Mouse (Mus musculus) left cerebral cortex, adult 8-10 months (tissue): ENCODE measurements at regions not wholly inside any gene's neighbourhood (a gene's known extent, or its start where the extent isn't known, plus 50 kb on each side); places are given as distances from the start of the nearest gene placed in this dataset.
A peak's percentile ranks its signal among the peaks of the same experiment; 100 is the strongest.
"Not testable (repeated sequence)": the region's sequence is repeated elsewhere in the genome, so short reads cannot be mapped to it uniquely, and the experiment has no call there.

Experiments
- DNase-seq, 2 experiments: peaks; one replicate each; pipeline ENCODE4 v3.0.0; 2022; ENCODE audit warnings: low spot score in 2 of 2
- microRNA-seq, 2 experiments: library from miRNA; unstranded; fragments of <30 nt; microRNA quantifications; one replicate each; pipeline ENCODE4 v1.2.0; 2022

DNA sequence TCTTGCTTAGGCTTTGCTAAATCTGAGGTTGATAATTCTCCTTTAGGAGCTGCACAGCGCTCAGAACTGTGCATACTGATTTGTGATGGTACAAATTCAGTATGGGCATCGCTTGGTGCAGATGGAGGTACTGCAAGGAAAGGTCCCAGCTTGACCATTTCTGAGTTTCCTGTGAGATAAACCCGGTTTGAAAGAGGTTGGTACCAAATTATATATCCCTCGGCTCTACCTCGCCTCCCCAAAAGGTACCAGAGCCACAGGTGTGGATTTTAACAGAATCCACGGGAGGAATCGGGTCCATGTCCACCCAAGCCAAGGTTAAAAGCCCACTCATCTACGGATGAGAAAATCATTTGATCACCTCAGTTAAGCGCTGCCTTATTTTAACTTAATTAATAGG lies 172.5 kb upstream of the Zfp808 start:
- not testable (repeated sequence) for DNase-seq

DNA sequence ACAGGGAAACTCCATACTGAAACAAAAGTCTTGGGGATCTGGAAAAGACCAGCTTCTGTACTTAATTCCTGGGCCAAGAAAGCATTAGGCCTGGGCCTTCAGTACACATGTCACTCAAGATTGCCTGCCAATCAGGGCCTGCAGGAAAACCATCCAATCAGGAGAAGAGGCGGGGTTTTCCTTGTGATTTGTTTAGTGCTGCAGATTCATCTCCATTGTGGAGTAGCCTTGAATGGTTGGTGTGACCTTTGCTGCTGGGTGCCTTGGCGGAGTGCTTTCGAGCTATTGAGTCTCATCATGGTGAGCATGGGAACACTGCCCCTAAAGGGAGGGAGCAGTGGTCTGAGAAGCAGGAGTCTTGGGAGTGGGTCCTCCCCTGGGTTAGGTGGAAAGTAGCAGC lies 150.8 kb upstream of the Zfp808 start:
- not testable (repeated sequence) for DNase-seq

DNA sequence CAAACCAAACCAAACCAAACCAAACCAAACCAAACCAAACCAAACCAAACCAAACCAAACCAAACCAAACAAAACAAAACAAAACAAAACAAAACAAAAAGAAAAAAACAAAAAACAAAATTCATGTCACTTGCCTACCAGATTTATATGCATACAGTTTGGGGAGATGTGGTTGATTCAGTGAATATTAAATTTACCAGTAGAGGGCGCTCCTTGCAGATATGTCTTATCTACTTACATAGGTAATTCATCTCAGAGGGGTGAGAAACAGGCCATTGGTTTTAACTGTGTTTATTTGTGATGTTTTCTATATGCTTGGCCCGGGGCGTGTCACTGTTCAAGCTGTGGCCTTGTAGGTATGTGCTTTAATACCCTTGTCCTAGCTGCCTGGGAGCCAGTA lies 133.2 kb upstream of the Zfp808 start:
- DNase-seq: not testable (repeated sequence)

DNA sequence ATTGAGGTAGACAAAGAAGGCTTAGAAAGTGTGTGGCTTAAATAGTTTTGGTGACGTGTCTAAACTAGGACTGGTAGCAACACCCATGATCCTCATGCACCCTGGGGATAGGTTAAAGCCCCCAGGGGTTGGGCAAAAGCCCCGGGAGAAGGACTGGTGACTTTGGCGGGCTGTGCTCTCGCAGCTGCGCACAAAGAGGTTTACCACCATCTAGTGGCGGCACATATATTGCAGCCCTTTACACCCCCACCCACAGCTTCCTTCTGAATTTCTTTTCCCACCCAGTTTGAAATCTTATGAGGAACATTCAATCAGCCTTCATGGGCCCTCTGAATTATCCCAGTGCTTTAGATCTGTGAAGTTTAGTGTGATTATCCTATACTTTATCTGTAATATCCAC lies 130.9 kb upstream of the Zfp808 start:
- not testable (repeated sequence) for DNase-seq

DNA sequence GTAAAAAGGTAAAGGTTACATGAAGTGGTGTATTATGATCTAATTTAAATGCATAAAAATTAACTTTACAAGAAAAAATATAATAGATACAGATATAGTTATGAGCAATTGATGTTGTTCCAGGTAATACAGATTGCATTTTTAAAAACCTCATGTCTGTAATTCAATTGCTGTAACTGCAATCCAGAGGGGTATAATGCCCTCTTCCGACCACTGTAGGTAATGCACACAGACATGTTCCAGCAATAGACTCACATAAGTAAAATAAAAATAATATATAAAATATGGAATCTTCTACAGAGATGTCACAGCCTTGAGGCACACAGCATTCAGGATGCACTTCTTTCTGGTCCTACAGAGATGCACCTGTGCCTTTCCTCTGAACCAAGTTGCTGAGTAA lies 122.4 kb upstream of the Zfp808 start:
- not testable (repeated sequence) for DNase-seq

DNA sequence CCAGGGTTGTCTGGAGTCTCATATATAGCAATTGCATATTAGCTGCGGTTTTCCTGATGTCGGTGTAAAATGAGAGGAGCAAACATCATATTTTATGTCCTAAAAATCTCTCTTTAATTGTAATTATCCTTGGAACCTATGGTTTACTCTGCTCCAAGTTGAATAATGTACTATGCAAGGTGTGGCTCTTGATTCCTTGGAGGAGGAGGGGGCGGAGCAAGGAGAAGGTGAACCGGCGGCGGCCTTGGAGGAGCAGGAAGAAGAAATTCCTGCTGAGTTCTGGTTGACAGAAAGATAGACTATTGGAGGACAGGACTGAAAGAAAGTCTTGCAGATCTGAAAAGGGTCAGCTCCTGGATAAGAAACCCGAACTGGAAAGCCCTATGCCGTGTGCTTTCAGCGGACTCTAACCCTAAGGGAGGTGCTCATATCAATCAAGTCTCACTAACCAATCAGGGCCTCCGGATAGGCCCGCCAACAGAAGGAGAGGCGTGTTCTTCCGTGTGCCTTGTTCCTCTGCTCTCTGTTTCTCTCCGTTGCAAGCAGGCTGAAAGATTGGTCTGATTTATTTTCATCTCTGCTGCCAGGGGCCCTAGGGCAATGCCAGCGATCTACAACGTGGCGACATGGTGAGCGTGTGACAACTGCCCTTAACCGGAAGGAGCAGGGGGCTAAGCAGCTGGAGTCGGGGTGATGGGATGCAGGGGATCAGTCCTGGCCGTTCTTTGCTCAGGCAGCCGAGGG lies 114.1 kb upstream of the Zfp808 start:
- DNase-seq: peak; percentile 1 to 6

DNA sequence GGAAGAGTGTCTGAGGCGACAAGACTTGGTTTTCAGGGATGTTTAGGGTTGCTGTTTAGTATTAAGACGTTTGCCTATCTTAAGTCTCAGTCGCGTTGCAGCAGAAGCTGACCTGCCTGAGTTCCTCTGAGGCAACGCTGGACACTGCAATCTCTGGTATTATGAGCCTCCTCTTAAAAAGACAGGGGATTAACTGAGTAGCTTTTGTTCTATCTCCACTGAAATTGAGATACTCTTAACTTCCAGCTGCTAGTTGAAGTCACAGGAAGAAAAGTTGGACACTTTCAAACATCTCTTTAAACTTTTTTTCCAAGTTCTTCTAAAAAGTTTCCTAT lies 113.6 kb upstream of the Zfp808 start:
- not testable (repeated sequence) for DNase-seq

DNA sequence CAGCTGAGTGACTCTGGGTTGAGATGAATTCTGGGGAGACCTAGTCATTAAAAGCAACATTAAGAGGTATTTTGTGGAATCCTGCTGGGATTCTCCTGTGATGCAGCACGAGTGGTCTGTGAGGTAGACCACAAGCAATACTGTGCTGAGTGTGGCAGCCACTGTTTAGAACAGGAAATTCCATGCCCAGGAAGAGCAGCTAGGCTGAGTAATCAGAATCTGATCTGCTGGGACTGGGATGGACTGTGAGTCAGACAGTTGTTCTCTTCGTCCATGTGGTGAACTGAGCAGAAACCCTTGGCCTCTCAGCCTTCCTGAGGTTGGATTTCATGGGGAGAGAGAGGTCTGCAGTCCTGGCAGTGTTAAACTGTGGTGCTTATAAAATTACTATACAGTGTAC lies 92.0 kb upstream of the Zfp808 start:
- DNase-seq: not testable (repeated sequence)

DNA sequence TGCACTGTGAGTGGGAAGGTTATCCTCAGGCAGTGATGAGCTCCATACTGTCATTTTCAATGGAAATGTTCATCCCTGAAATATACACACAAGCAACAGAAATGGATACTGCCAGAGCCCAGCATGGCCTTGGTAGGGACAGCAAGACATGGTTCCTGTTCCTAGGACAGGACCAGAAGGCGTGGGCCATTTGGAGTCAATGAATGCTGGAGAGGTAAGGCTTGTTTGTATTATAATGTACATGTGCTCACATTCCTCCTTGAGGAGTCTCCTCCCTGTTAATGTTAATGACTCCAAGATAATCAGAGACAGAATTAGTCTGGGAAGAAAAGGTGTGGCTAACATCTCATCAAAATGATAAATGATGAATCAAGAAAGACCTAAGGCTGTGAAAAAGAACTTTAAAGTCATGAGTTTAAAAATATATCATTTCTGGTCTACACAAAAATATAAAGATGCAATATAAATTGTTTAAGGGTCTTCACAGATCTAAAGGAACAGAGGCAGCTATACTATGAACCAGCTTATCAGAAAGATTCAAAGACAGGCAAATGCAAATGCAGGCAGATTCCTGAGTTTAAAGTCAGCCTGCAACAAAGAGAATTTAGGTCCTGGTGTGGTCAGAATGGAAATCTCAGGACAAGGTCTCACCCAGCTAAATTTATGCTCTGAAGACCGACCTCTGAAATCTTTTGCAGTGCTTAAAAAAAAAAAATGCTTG lies 51.6 kb upstream of the Zfp808 start:
- DNase-seq: not testable (repeated sequence)

DNA sequence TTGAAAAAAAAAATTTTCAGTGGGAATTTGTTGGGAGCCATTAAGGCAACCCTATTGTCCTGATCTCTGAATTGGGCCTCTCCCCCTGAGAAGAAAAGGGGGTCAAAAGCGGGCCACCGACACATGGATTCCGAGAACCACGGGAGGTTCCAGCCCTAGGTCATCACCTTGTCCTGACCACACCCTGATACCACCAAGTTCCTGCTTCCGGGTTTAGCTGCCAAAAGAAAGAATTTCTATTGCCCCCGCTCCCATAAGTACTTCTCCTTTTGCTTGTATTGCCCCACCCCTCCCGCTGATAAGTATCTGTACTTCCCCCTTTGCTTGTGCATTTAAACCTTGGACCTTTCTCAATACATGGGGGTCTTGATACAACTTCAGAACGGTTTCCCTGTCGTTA lies 50.8 kb upstream of the Zfp808 start:
- not testable (repeated sequence) for DNase-seq

Small RNAs in the stretch of these regions (microRNA-seq; reads per million reads assigned to microRNA genes)
- 0 reads per million in 2 experiments for gene Gm25649
